Mouse (Mus musculus): Measurements from ENCODE around the gene Gm20661. TPM values are rescaled to one million over a fixed set of nuclear protein-coding genes. Genes with fewer than 3 reads are reported as not detected.

The Gm20661 gene
- total and polyA plus RNA-seq, 3 experiments = 1.2 TPM; not detected in 2

- H3K4me1 ChIP-seq (ENCODE audit: control insufficient read depth, insufficient read depth, low read length) = peaks cover 2% of the 10 kb centered on the region; the same call in 1 of the 2 replicates
- no peak overlapping the region for H3K9ac ChIP-seq (ENCODE audit: low read depth, low read length)
- H3K27ac ChIP-seq = no peak overlapping the region
- no peak for DNase-seq
- H3K36me3 ChIP-seq (ENCODE audit: control insufficient read depth, insufficient read depth, low read length) = no peaks in the 10 kb centered on the region
- TF ChIP-seq EP300 (IDR thresholded peaks at IDR 0.05; ENCODE audit: insufficient read depth, low read depth, low read length) (no peak), POLR2A (IDR thresholded peaks at IDR 0.05; ENCODE audit: insufficient read depth, low read depth, low read length) (no peak), CTCF (IDR thresholded peaks at IDR 0.05) (no peak)
- H3K79me2 ChIP-seq (replicated peaks; ENCODE audit: control insufficient read depth, insufficient read depth, low read length) = no peaks in the 10 kb centered on the region
- intact Hi-C loops (cut with DNase I) = no loop called here
- H3K4me3 ChIP-seq = no peak overlapping the region
- 72% methylated on average over 31 of the region's 31 CpGs for WGBS
- H3K27me3 ChIP-seq (ENCODE audit: control insufficient read depth, insufficient read depth, low read length) = no peaks in the 10 kb centered on the region
Observed at GRCm38 (mm10) chr9:107947241-107948194, 35.3 kb upstream of the Gm20661 start.

GRCm38 (mm10) chr9:107949184-107949921 is 33.5 kb upstream of the Gm20661 start:
- Histone ChIP-seq H3K4me3 (no peak overlapping the region), H3K27ac (no peak overlapping the region), H3K9ac (ENCODE audit: low read depth, low read length) (no peak overlapping the region), H3K36me3 (ENCODE audit: control insufficient read depth, insufficient read depth, low read length) (no peaks in the 10 kb centered on the region), H3K27me3 (ENCODE audit: control insufficient read depth, insufficient read depth, low read length) (no peaks in the 10 kb centered on the region), H3K79me2 (replicated peaks; ENCODE audit: control insufficient read depth, insufficient read depth, low read length) (no peaks in the 10 kb centered on the region), H3K4me1 (ENCODE audit: control insufficient read depth, insufficient read depth, low read length) (peaks cover 2% of the 10 kb centered on the region; the same call in 1 of the 2 replicates)
- WGBS = 70% methylated on average over 13 of the region's 13 CpGs
- DNase-seq = no peak
- intact Hi-C loops (cut with DNase I) = no loop called here
- TF ChIP-seq CTCF (IDR thresholded peaks at IDR 0.05) (no peak), POLR2A (IDR thresholded peaks at IDR 0.05; ENCODE audit: insufficient read depth, low read depth, low read length) (no peak), EP300 (IDR thresholded peaks at IDR 0.05; ENCODE audit: insufficient read depth, low read depth, low read length) (no peak)

- no peaks in the 10 kb centered on the region for H3K79me2 ChIP-seq (replicated peaks; ENCODE audit: control insufficient read depth, insufficient read depth, low read length)
- H3K27ac ChIP-seq = peak within 1 kb of the TSS; percentile 92
- H3K27me3 ChIP-seq (ENCODE audit: control insufficient read depth, insufficient read depth, low read length) = no peaks in the 10 kb centered on the region
- intact Hi-C loops (cut with DNase I) = no loop called here
- DNase-seq = no peak
- 90% methylated on average over 10 of the region's 10 CpGs for WGBS
- no peaks in the 10 kb centered on the region for H3K36me3 ChIP-seq (ENCODE audit: control insufficient read depth, insufficient read depth, low read length)
- peak within 1 kb of the TSS; percentile 89 for H3K9ac ChIP-seq (ENCODE audit: low read depth, low read length)
- H3K4me3 ChIP-seq = peak within 1 kb of the TSS; percentile 62
- no peak for TF ChIP-seq CTCF (IDR thresholded peaks at IDR 0.05)
- TF ChIP-seq EP300 (IDR thresholded peaks at IDR 0.05; ENCODE audit: insufficient read depth, low read depth, low read length) = no peak
- TF ChIP-seq POLR2A (IDR thresholded peaks at IDR 0.05; ENCODE audit: insufficient read depth, low read depth, low read length) = no peak
- H3K4me1 ChIP-seq (ENCODE audit: control insufficient read depth, insufficient read depth, low read length) = peaks cover 2% of the 10 kb centered on the region; the same call in 1 of the 2 replicates
Observed at GRCm38 (mm10) chr9:107949922-107950235, 33.0 kb upstream of the Gm20661 start, which contains the start of gene Traip. TSS of gene Traip (plus strand) at chr9:107950136.

GRCm38 (mm10) chr9:107950460-107951355 is 32.1 kb upstream of the Gm20661 start:
- no peaks in the 10 kb centered on the region for H3K27me3 ChIP-seq (ENCODE audit: control insufficient read depth, insufficient read depth, low read length)
- H3K9ac ChIP-seq (ENCODE audit: low read depth, low read length) = peak overlapping the region; percentile 89
- intact Hi-C loops (cut with DNase I) = no loop called here
- no peaks in the 10 kb centered on the region for H3K79me2 ChIP-seq (replicated peaks; ENCODE audit: control insufficient read depth, insufficient read depth, low read length)
- WGBS = 14% methylated on average over 45 of the region's 45 CpGs
- H3K36me3 ChIP-seq (ENCODE audit: control insufficient read depth, insufficient read depth, low read length) = no peaks in the 10 kb centered on the region
- peak overlapping the region; percentile 62 for H3K4me3 ChIP-seq
- peaks cover 2% of the 10 kb centered on the region; the same call in 1 of the 2 replicates for H3K4me1 ChIP-seq (ENCODE audit: control insufficient read depth, insufficient read depth, low read length)
- H3K27ac ChIP-seq = peak overlapping the region; percentile 92
- peak; percentile 92 to 93 for DNase-seq
- TF ChIP-seq EP300 (IDR thresholded peaks at IDR 0.05; ENCODE audit: insufficient read depth, low read depth, low read length) = 0 out of 2 replicates have a peak, but pooled peaks have one; percentile 13
- TF ChIP-seq CTCF (IDR thresholded peaks at IDR 0.05) = no peak
- peak; percentile 92 for TF ChIP-seq POLR2A (IDR thresholded peaks at IDR 0.05; ENCODE audit: insufficient read depth, low read depth, low read length)

- Histone ChIP-seq H3K4me3 (no peak overlapping the region), H3K27me3 (ENCODE audit: control insufficient read depth, insufficient read depth, low read length) (no peaks in the 10 kb centered on the region), H3K4me1 (ENCODE audit: control insufficient read depth, insufficient read depth, low read length) (no peaks in the 10 kb centered on the region), H3K27ac (no peak overlapping the region), H3K9ac (ENCODE audit: low read depth, low read length) (no peak overlapping the region), H3K79me2 (replicated peaks; ENCODE audit: control insufficient read depth, insufficient read depth, low read length) (no peaks in the 10 kb centered on the region), H3K36me3 (ENCODE audit: control insufficient read depth, insufficient read depth, low read length) (no peaks in the 10 kb centered on the region)
- DNase-seq = no peak
- TF ChIP-seq CTCF (IDR thresholded peaks at IDR 0.05) (no peak), POLR2A (IDR thresholded peaks at IDR 0.05; ENCODE audit: insufficient read depth, low read depth, low read length) (no peak), EP300 (IDR thresholded peaks at IDR 0.05; ENCODE audit: insufficient read depth, low read depth, low read length) (no peak)
- 67% methylated on average over 6 of the region's 6 CpGs for WGBS
- intact Hi-C loops (cut with DNase I) = loop anchor here (2.0 kb wide), 1 partner anchor 79 kb away; no protein-coding TSS in a partner anchor
Observed at GRCm38 (mm10) chr9:107955613-107956289, 27.1 kb upstream of the Gm20661 start.

Data from heart, adult 2 months (tissue).